Mouse (Mus musculus) kidney, embryonic 16.5 days (tissue): ENCODE data around the gene Bcam. TPM values are rescaled to one million over a fixed set of nuclear protein-coding genes. Genes with fewer than 3 reads are reported as not detected.
A peak's percentile ranks its signal among the peaks of the same experiment; 100 is the strongest.

ENCODE experiments used
- ATAC-seq: fragments of 200-750 bp; cut with Nextera tagmentation; 2 replicates; pipeline ENCODE4 v1.8.0; 2017; ENCODE audit warnings: moderate TSS enrichment; ENCODE audit not compliant: low FRiP score, low TSS enrichment
- H3K27ac ChIP-seq: fragments of 300-500 bp; sonication (generic); 2 replicates; pipeline ENCODE4 v1.5.1; 2014; ENCODE audit warnings: low read length
- H3K27me3 ChIP-seq: fragments of 300-500 bp; sonication (generic); 2 replicates; pipeline ENCODE4 v1.6.1; 2014; ENCODE audit warnings: low read length, control low read depth, mixed read lengths; ENCODE audit not compliant: insufficient read depth
- H3K36me3 ChIP-seq: fragments of 300-500 bp; sonication (generic); 2 replicates; pipeline ENCODE4 v1.6.1; 2014; ENCODE audit warnings: low read length, control low read depth, mixed read lengths; ENCODE audit not compliant: insufficient read depth
- H3K4me1 ChIP-seq: fragments of 300-500 bp; sonication (generic); 2 replicates; pipeline ENCODE4 v1.6.1; 2014; ENCODE audit warnings: low read length, control low read depth, mixed read lengths; ENCODE audit not compliant: insufficient read depth
- H3K4me2 ChIP-seq: fragments of 300-500 bp; sonication (generic); replicated peaks from 2 replicates; pipeline ENCODE4 v1.6.1; 2014; ENCODE audit warnings: low read depth, low read length
- H3K4me3 ChIP-seq: fragments of 300-500 bp; sonication (generic); 2 replicates; pipeline ENCODE4 v1.5.1; 2014; ENCODE audit warnings: mild to moderate bottlenecking, low read length
- H3K9ac ChIP-seq: fragments of 300-500 bp; sonication (generic); replicated peaks from 2 replicates; pipeline ENCODE4 v1.6.1; 2014; ENCODE audit warnings: low read length
- H3K9me3 ChIP-seq: fragments of 300-500 bp; sonication (generic); 2 replicates; pipeline ENCODE4 v1.6.1; 2016; ENCODE audit warnings: low read length, control low read depth
- WGBS: fragments of 180-500 bp; shearing (Covaris S2); extraction: QIAGEN DNeasy Blood & Tissue Kit; methylation state at CpG from one replicate; pipeline ENCODE4 v1.1.7; 2014; 5-methylcytosine and 5-hydroxymethylcytosine counted together
- polyA plus RNA-seq: library from polyadenylated mRNA; unstranded; fragments of >200 nt; fragmentation: Nextera tagmentation; extraction: Ambion mirVana; gene quantifications from 2 replicates; pipeline ENCODE4 v1.2.1, GENCODE M21; 2015

Gene Bcam
- polyA plus RNA-seq, 1 experiment from 2014 or later, result 309 TPM

DNA sequence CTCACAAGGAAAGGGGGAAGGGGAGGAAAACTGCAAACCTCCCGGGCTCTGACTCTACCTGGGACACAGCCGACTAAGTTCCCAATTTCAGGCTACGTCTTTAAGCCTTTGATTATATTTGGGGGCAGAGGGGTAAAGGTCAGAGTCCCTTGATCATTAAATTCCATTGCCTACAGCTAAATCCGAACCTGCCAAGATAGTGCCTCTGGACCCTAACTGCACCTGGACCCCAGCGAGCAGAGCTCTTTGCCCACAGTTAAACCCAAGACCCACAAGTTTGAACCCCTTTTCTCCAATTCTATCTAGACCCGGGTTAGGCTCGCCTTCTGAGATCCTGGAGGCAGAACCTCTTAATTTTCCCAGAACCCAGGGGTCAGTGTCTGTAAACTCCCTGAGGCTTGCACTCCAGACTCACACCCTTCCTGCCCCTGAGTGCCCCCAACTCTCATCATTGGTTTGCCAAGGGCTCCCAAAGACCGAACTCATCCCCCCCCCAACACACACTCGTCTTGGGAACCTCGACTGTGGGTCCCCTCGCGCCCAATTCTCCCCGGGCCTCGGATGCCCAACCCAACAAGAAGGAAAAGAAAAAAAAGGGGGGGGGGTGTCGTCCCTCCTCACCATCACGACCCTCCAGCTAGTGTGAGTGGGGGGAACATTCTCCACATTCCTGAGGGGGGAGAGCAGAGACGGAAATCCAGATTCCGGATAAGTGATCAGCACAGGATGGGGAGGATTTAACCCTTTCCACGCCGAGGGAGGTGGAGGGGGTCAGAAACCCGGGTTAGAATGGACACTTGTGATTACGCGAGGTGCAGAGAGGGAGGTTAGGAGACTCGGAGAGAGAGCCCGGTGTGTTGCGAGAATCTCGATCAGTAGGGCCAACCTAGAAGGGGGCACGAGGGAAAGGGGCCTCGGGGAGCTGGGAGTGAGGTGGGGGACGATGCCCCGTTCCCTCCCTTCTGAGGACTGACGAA, 22.3 kb downstream of the Bcam start:
- ATAC-seq, result peak; percentile 7; the same call in 1 of the 2 replicates
- WGBS, result under 1% methylated on average over 32 of the region's 32 CpGs

DNA sequence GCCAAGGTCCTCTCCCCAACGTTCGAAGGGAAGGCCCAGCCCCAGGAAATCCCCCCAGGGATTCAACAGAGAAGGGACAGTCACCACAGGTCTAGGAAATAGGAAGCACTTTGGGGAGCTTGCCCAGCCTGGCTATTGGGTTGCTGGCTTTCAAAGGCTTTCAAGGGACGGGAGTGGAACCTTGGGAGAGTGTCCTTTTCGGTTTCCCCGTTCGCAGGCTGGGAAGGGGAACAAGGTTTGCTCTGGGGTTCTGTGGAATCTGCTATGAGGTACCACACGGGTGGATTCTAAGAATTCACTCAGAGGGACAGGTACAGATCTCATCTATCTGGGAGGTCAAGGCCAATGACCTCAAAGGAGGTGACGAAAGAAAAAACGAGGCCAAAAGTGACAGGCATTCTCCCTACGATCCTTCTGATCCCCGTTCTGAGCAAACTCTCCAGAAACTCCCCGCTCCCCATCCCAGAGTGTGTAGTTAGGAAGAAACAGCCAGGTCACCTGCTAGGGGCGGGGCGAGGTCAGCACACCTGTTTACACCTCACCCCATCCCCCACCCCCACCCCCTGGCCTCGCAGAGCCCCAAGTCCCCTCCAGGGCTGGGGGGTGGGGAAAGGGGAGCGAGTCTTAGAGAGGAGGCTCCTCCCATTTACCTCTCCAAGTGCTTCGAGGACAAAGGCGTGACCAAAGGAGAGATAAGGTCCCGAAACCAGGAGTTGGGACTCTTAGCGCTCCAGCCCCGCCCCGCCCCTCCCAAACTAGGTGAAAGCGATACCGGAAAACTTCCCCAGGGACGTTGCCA, 23.2 kb downstream of the Bcam start:
- H3K9ac ChIP-seq, result peak overlapping the region; percentile 81
- peak overlapping the region; percentile 92 for H3K27ac ChIP-seq
- no peak for ATAC-seq
- peaks cover 52% of the 10 kb centered on the region for H3K4me1 ChIP-seq
- peak overlapping the region; percentile 72 for H3K4me3 ChIP-seq
- no peaks in the 10 kb centered on the region for H3K27me3 ChIP-seq
- H3K4me2 ChIP-seq, result peak overlapping the region; percentile 87
- peaks cover 11% of the 10 kb centered on the region for H3K36me3 ChIP-seq
- H3K9me3 ChIP-seq, result no peaks in the 10 kb centered on the region
- WGBS, result 3% methylated on average over 25 of the region's 25 CpGs

More for the DNA sequence above, 22.3 kb downstream of the Bcam start:
- Histone ChIP-seq H3K9ac (peak overlapping the region; percentile 81), H3K4me2 (peak overlapping the region; percentile 87), H3K4me1 (peaks cover 51% of the 10 kb centered on the region), H3K27ac (peak overlapping the region; percentile 92), H3K9me3 (no peaks in the 10 kb centered on the region), H3K4me3 (peak overlapping the region; percentile 72), H3K27me3 (no peaks in the 10 kb centered on the region), H3K36me3 (peaks cover 6% of the 10 kb centered on the region)

DNA sequence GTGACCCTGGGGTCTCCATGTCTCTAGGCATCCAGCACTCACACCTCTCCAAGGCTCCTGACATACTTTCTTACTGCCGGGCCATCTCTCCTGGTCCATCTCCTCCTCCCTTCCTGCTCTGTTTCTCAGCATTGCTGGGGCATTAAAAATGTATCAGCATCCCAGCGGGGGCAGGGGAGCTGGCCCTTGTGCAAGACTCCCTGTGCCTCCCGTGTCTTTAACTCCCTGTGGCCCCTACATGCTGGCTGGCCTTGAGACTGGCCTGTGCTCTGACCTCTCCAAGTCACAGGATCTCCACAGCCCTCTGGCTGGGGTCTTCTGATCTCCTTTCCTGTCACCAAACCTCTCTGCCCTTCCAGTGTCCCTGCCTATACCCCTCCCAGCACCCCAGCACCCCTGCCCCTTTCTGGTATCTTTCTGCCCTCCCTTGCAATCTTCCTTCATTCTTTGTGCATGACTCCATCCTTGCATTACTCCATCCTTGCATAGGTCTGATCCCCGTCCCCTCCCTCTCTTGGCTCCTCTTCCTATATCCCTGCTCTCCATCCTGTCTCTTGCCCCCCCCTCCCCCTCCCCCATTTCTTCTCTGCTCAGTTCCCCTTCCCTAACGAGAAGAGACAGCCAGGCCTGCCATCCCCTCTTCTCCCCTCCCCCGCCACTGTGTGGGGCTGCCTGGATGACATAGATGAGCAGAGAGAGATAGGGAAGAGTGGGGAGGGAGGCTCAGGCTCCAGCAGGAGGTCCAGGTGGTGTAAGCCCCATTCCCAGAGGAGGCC, 24.2 kb downstream of the Bcam start:
- Histone ChIP-seq H3K9ac (peak overlapping the region; percentile 81), H3K4me3 (peak overlapping the region; percentile 72), H3K27me3 (no peaks in the 10 kb centered on the region), H3K4me1 (peaks cover 62% of the 10 kb centered on the region), H3K36me3 (peaks cover 11% of the 10 kb centered on the region), H3K9me3 (no peaks in the 10 kb centered on the region), H3K4me2 (peak overlapping the region; percentile 87), H3K27ac (peak overlapping the region; percentile 92)
- 22% methylated on average over 5 of the region's 6 CpGs for WGBS
- no peak for ATAC-seq

DNA sequence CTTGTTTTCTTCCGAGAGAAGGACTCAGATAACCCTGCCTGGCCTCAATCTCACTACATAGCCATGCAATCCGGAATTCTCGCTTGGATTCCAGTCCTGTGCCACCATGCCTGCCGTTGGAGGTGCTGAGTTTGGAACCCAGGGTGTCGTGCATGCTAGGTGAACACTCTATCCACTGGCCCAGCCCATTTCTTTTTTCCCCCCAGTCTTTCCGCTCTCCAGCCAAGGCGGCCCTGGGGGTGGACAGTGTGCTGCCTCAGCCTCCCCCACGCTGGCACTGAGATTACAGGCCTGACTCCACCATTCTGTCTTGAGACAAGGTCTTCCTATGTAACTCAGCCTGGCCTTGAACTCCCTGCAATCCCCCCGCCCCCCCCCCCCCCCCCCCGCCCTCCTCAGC, 24.8 kb downstream of the Bcam start:
- Histone ChIP-seq H3K4me1 (peaks cover 68% of the 10 kb centered on the region), H3K9me3 (no peaks in the 10 kb centered on the region), H3K4me2 (no peak overlapping the region), H3K36me3 (peaks cover 13% of the 10 kb centered on the region), H3K4me3 (no peak overlapping the region), H3K27me3 (no peaks in the 10 kb centered on the region), H3K27ac (0 out of 2 replicates have a peak overlapping the region, but pooled peaks have one; percentile 28), H3K9ac (no peak overlapping the region)
- ATAC-seq, result no peak
- WGBS, result 60% methylated on average over 8 of the region's 10 CpGs

DNA sequence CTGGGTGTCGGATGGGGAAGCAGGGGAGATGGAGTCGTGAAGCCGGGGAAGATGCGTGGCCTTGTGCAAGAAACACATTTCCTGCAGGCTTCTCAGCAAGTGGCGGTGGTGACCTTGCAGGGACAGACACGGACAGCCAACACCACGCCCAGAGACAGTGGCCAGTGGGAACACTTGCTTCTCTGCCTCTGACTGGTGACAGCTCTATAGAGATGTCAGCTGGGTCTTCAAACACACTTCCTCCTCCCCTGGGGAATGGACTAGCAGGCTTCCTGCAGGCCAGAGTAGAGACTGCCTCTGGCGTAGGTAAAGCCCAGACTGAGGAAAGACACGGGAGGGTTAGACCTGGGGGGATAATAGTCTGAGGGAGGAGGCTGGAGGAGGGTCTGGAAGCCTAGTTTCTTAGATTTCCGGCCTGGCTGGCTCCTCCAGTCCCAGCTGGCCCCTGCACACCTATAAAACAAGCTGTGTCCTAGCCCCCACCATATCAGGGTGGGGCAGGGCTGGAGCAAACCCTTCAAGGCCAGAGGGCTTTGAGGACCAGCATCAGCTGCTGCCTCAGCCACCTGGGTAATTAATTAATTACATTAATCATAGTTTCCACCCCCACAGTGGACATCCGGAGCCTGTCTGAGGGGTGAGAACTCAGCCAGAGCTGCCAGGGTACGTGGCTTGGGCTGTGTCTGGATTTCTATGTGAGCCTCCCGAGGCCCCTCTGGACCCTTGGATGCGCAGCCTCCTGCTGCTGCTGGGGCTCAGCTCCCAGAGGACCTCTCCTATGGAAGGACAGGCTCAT, 26.0 kb downstream of the Bcam start:
- WGBS, result 36% methylated on average over 14 of the region's 14 CpGs
- H3K9ac ChIP-seq, result peak overlapping the region; percentile 39
- peaks cover 25% of the 10 kb centered on the region for H3K36me3 ChIP-seq
- peaks cover 64% of the 10 kb centered on the region for H3K4me1 ChIP-seq
- no peak overlapping the region for H3K4me3 ChIP-seq
- H3K9me3 ChIP-seq, result 0 out of 2 replicates have a peak, but pooled peaks cover 6% of the 10 kb centered on the region
- peak overlapping the region; percentile 72 for H3K27ac ChIP-seq
- ATAC-seq, result peak; percentile 3
- H3K4me2 ChIP-seq, result peak overlapping the region; percentile 30
- no peaks in the 10 kb centered on the region for H3K27me3 ChIP-seq

DNA sequence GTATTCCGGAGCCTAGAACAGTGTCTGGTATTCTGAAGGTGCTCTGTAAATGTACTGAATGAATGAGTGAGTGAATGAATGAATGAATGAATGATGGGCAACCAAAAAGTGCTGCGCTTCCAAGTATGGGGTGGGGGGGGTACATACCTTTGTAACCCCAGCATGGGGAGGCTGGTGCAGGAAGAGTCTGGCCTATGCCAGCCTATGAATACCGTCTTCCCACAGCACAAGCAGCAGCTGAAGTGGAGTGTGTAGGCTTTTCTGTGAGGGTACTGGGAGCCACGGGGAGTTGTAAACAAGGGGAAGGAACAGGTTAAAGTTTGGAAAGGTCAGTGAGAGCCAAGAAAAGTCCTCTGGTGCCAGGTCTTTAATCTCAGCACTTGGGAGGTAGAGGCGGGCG, 27.0 kb downstream of the Bcam start:
- Histone ChIP-seq H3K4me2 (no peak overlapping the region), H3K4me1 (peaks cover 64% of the 10 kb centered on the region), H3K36me3 (peaks cover 25% of the 10 kb centered on the region), H3K27ac (peak overlapping the region; percentile 31; the same call in 1 of the 2 replicates), H3K9me3 (0 out of 2 replicates have a peak, but pooled peaks cover 6% of the 10 kb centered on the region), H3K4me3 (no peak overlapping the region), H3K27me3 (no peaks in the 10 kb centered on the region), H3K9ac (no peak overlapping the region)
- WGBS, result 82% methylated on average over 6 of the region's 6 CpGs
- ATAC-seq, result no peak

DNA sequence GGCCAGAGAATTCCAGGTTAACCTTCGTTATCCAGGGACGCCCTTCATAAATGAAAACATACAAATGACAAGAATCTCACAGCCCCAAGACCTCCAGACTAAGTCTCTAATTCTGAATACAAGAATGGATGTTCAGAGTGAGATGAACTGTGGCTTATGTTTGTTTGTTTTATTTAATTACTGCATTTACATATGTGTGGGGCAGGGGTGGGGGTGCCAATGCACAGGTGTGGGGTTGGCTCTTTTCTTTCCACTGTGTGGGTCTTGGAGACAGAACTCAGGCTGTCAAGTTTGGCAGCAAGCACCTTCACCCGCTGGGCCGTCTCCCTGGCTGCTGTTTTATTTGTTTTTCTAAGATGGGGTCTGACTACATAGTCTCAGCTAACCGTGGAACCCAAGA, 28.3 kb downstream of the Bcam start:
- 0 out of 2 replicates have a peak, but pooled peaks cover 6% of the 10 kb centered on the region for H3K9me3 ChIP-seq
- H3K9ac ChIP-seq, result no peak overlapping the region
- H3K4me3 ChIP-seq, result no peak overlapping the region
- H3K36me3 ChIP-seq, result peaks cover 35% of the 10 kb centered on the region
- H3K4me1 ChIP-seq, result peaks cover 56% of the 10 kb centered on the region
- ATAC-seq, result no peak
- WGBS, result 35% methylated on average over 5 of the region's 5 CpGs
- no peak overlapping the region for H3K4me2 ChIP-seq
- no peaks in the 10 kb centered on the region for H3K27me3 ChIP-seq
- H3K27ac ChIP-seq, result peak overlapping the region; percentile 82; the same call in 1 of the 2 replicates

DNA sequence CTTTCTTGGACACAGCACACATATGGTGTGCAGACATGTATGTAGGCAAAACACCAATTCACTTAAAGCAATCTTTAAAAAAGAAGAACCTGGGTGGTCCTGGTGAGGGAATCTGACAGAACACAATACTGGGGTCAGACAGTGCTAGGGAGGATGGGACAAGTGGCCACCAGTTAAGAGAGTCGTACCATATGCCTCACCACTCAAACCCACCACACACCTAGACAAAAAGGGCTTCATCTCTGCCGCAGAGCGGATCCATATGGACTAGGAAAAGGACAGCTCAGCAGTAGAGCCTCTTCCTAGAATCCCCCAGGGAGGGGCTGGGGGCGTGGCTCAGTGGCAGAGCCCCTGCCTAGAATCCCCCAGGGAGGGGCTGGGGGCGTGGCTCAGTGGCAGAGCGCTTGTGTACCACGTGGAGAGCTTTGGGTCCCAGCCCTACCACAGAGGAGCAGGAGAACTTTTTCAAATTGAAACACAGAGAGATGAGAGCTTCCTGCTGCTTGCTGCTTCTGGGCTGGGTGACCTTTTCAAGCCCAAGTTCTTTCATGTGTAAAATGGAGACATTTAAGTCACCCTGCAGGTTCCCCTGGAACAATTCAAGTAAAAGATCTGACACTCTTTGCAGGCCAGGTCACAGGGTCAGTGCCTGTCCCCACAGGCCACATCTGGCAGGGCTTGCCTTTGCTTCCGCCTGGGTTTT, 29.3 kb downstream of the Bcam start:
- H3K4me2 ChIP-seq, result no peak overlapping the region
- no peaks in the 10 kb centered on the region for H3K27me3 ChIP-seq
- H3K9ac ChIP-seq, result peak overlapping the region; percentile 29; the same call in 1 of the 2 replicates
- H3K9me3 ChIP-seq, result 0 out of 2 replicates have a peak, but pooled peaks cover 6% of the 10 kb centered on the region
- peaks cover 45% of the 10 kb centered on the region for H3K36me3 ChIP-seq
- no peak overlapping the region for H3K4me3 ChIP-seq
- peak; percentile 61 for ATAC-seq
- H3K27ac ChIP-seq, result peak overlapping the region; percentile 82
- WGBS, result 13% methylated on average over 8 of the region's 8 CpGs
- peaks cover 49% of the 10 kb centered on the region for H3K4me1 ChIP-seq
